Mouse (Mus musculus) liver, embryonic 14.5 days (tissue): ENCODE results near the gene Sstr5. TPM values are rescaled to one million over a fixed set of nuclear protein-coding genes. Genes with fewer than 3 reads are reported as not detected.

Experiments used
- ATAC-seq: fragments of 200-750 bp; cut with Nextera tagmentation; 2 replicates; pipeline ENCODE4 v1.8.0; 2017; ENCODE audit warnings: moderate number of reproducible peaks, mild to moderate bottlenecking, moderate library complexity; ENCODE audit not compliant: insufficient read depth
- DNase-seq, 3 experiments: peaks; one replicate each; pipeline ENCODE4 v3.0.0-alpha.2; 2012 to 2013; ENCODE audit warnings: low read depth in 3 of 3, low spot score in 3 of 3
- H3K27ac ChIP-seq: fragments of 300-500 bp; sonication (generic); 2 replicates; pipeline ENCODE4 v1.5.1; 2014; ENCODE audit warnings: moderate library complexity, mild to moderate bottlenecking, control low read depth, inconsistent platforms
- H3K27me3 ChIP-seq: fragments of 300-500 bp; sonication (generic); 2 replicates; pipeline ENCODE4 v1.6.1; 2014; ENCODE audit warnings: mild to moderate bottlenecking, low read length, moderate library complexity; ENCODE audit not compliant: control insufficient read depth, insufficient read depth
- H3K36me3 ChIP-seq: fragments of 300-500 bp; sonication (generic); replicated peaks from 2 replicates; pipeline ENCODE4 v1.6.1; 2014; ENCODE audit warnings: low read depth; ENCODE audit not compliant: control insufficient read depth, insufficient read depth
- H3K4me1 ChIP-seq, 2 experiments: fragments of 200-500 bp in 1 of 2; fragments of 300-500 bp in 1 of 2; sonication (generic) in 1 of 2; replicated peaks; 2 replicates each; pipeline ENCODE4 v1.6.1; 2012 to 2014; ENCODE audit warnings: antibody characterized with exemption in 1 of 2, inconsistent platforms in 1 of 2, low read length in 1 of 2; ENCODE audit not compliant: control insufficient read depth in 2 of 2, insufficient read depth in 2 of 2
- H3K4me2 ChIP-seq: fragments of 300-500 bp; sonication (generic); 2 replicates; pipeline ENCODE4 v1.6.1; 2014; ENCODE audit warnings: low read depth, mild to moderate bottlenecking, control low read depth, moderate library complexity
- H3K4me3 ChIP-seq, 2 experiments: fragments of 200-500 bp in 1 of 2; fragments of 300-500 bp in 1 of 2; sonication (generic) in 1 of 2; 2 replicates each; pipeline ENCODE4 v1.5.1; 2012 to 2014; ENCODE audit warnings: low read depth in 2 of 2, low read length in 2 of 2, mild to moderate bottlenecking in 2 of 2, control low read depth in 1 of 2, inconsistent platforms in 1 of 2, moderate library complexity in 1 of 2; ENCODE audit not compliant: insufficient read depth in 1 of 2
- H3K9ac ChIP-seq: fragments of 300-500 bp; sonication (generic); replicated peaks from 2 replicates; pipeline ENCODE4 v1.6.1; 2014; ENCODE audit warnings: mild to moderate bottlenecking, control low read depth, moderate library complexity
- H3K9me3 ChIP-seq: fragments of 300-500 bp; sonication (generic); 2 replicates; pipeline ENCODE4 v1.6.1; 2016; ENCODE audit warnings: low read length, mixed read lengths; ENCODE audit not compliant: control insufficient read depth
- CTCF ChIP-seq: IDR thresholded peaks from 2 replicates; pipeline ENCODE4 v1.5.1; 2016; ENCODE audit warnings: antibody characterized with exemption, low read depth, control low read depth
- EP300 ChIP-seq: IDR thresholded peaks from 2 replicates; pipeline ENCODE4 v1.6.1; 2016; ENCODE audit warnings: antibody characterized with exemption, low read depth
- WGBS: fragments of 180-500 bp; shearing (Covaris S2); extraction: QIAGEN DNeasy Blood & Tissue Kit; methylation state at CpG from one replicate; pipeline ENCODE4 v1.1.7; 2014; ENCODE audit not compliant: insufficient replicate concordance; 5-methylcytosine and 5-hydroxymethylcytosine counted together
- polyA plus RNA-seq, 2 experiments: library from polyadenylated mRNA; depleted of rRNA in 1 of 2; stranded (reverse) in 1 of 2; unstranded in 1 of 2; fragments of >200 nt; fragmentation: Nextera tagmentation in 1 of 2; extraction: Ambion mirVana in 1 of 2; gene quantifications; 2 replicates each; pipeline versions ENCODE4 v1.2.1 to v1.2.3; 2012 to 2014

The Sstr5 gene
- polyA plus RNA-seq, 2 experiments: 0.01 TPM; not detected in 1

- H3K4me2 ChIP-seq: no peak overlapping the region
- no peaks in the 10 kb centered on the region for H3K4me1 ChIP-seq
- H3K9me3 ChIP-seq: no peaks in the 10 kb centered on the region
- ATAC-seq (no peak), DNase-seq (no peak)
- H3K27me3 ChIP-seq: no peaks in the 10 kb centered on the region
- no peak overlapping the region for H3K27ac ChIP-seq
- no peak overlapping the region for H3K4me3 ChIP-seq
- WGBS: 60% methylated on average over 12 of the region's 12 CpGs
- no peak overlapping the region for H3K9ac ChIP-seq
- H3K36me3 ChIP-seq: no peaks in the 10 kb centered on the region
- TF ChIP-seq CTCF (no peak), EP300 (no peak)
Measured at GRCm38 (mm10) chr17:25522080-25522479, 25.0 kb upstream of the Sstr5 start.

GRCm38 (mm10) chr17:25520492-25520891 lies 23.4 kb upstream of the Sstr5 start:
- TF ChIP-seq CTCF: no peak
- H3K9ac ChIP-seq: no peak overlapping the region
- H3K9me3 ChIP-seq: no peaks in the 10 kb centered on the region
- no peaks in the 10 kb centered on the region for H3K27me3 ChIP-seq
- H3K4me2 ChIP-seq: no peak overlapping the region
- WGBS: 33% methylated on average over 9 of the region's 9 CpGs
- DNase-seq: no peak
- H3K36me3 ChIP-seq: no peaks in the 10 kb centered on the region
- H3K4me3 ChIP-seq: no peak overlapping the region
- H3K4me1 ChIP-seq: no peaks in the 10 kb centered on the region
- no peak overlapping the region for H3K27ac ChIP-seq
- no peak for ATAC-seq

GRCm38 (mm10) chr17:25519511-25519910 lies 22.4 kb upstream of the Sstr5 start:
- WGBS: 62% methylated on average over 5 of the region's 5 CpGs
- Histone ChIP-seq H3K9me3 (no peaks in the 10 kb centered on the region), H3K4me2 (no peak overlapping the region), H3K4me1 (no peaks in the 10 kb centered on the region), H3K36me3 (no peaks in the 10 kb centered on the region), H3K4me3 (no peak overlapping the region), H3K9ac (no peak overlapping the region), H3K27ac (no peak overlapping the region), H3K27me3 (no peaks in the 10 kb centered on the region)
- ATAC-seq (no peak), DNase-seq (no peak)
- no peak for TF ChIP-seq CTCF
- TF ChIP-seq EP300: no peak

- TF ChIP-seq CTCF: no peak
- no peak for TF ChIP-seq EP300
- no peaks in the 10 kb centered on the region for H3K9me3 ChIP-seq
- ATAC-seq (no peak), DNase-seq (no peak)
- no peak overlapping the region for H3K27ac ChIP-seq
- no peaks in the 10 kb centered on the region for H3K36me3 ChIP-seq
- no peaks in the 10 kb centered on the region for H3K27me3 ChIP-seq
- no peak overlapping the region for H3K4me3 ChIP-seq
- no peaks in the 10 kb centered on the region for H3K4me1 ChIP-seq
- H3K4me2 ChIP-seq: no peak overlapping the region
- H3K9ac ChIP-seq: no peak overlapping the region
- 78% methylated on average over 17 of the region's 17 CpGs for WGBS
Measured at GRCm38 (mm10) chr17:25518144-25518543, 21.1 kb upstream of the Sstr5 start.

GRCm38 (mm10) chr17:25516315-25516714 lies 19.2 kb upstream of the Sstr5 start:
- H3K9ac ChIP-seq: no peak overlapping the region
- no peak for DNase-seq
- no peak overlapping the region for H3K4me3 ChIP-seq
- H3K9me3 ChIP-seq: no peaks in the 10 kb centered on the region
- WGBS: 14% methylated on average over 5 of the region's 5 CpGs
- no peak overlapping the region for H3K27ac ChIP-seq
- no peaks in the 10 kb centered on the region for H3K27me3 ChIP-seq
- no peaks in the 10 kb centered on the region for H3K36me3 ChIP-seq
- no peak for ATAC-seq
- H3K4me1 ChIP-seq: no peaks in the 10 kb centered on the region
- no peak overlapping the region for H3K4me2 ChIP-seq
- TF ChIP-seq EP300: no peak
- TF ChIP-seq CTCF: no peak

- 56% methylated on average over 2 of the region's 2 CpGs for WGBS
- H3K27me3 ChIP-seq: no peaks in the 10 kb centered on the region
- H3K4me2 ChIP-seq: no peak overlapping the region
- H3K9ac ChIP-seq: no peak overlapping the region
- DNase-seq (no peak), ATAC-seq (no peak)
- H3K27ac ChIP-seq: no peak overlapping the region
- no peak overlapping the region for H3K4me3 ChIP-seq
- no peaks in the 10 kb centered on the region for H3K4me1 ChIP-seq
- TF ChIP-seq CTCF (no peak), EP300 (no peak)
- H3K36me3 ChIP-seq: no peaks in the 10 kb centered on the region
- no peaks in the 10 kb centered on the region for H3K9me3 ChIP-seq
Measured at GRCm38 (mm10) chr17:25514055-25514454, 17.0 kb upstream of the Sstr5 start.
